Mouse (Mus musculus): ENCODE measurements at regions not wholly inside any gene's neighbourhood (a gene's known extent, or its start where the extent isn't known, plus 50 kb on each side); places are given as distances from the start of the nearest gene placed in this dataset.
"Not testable (repeated sequence)": the region's sequence is repeated elsewhere in the genome, so short reads cannot be mapped to it uniquely, and the experiment has no call there.

DNA sequence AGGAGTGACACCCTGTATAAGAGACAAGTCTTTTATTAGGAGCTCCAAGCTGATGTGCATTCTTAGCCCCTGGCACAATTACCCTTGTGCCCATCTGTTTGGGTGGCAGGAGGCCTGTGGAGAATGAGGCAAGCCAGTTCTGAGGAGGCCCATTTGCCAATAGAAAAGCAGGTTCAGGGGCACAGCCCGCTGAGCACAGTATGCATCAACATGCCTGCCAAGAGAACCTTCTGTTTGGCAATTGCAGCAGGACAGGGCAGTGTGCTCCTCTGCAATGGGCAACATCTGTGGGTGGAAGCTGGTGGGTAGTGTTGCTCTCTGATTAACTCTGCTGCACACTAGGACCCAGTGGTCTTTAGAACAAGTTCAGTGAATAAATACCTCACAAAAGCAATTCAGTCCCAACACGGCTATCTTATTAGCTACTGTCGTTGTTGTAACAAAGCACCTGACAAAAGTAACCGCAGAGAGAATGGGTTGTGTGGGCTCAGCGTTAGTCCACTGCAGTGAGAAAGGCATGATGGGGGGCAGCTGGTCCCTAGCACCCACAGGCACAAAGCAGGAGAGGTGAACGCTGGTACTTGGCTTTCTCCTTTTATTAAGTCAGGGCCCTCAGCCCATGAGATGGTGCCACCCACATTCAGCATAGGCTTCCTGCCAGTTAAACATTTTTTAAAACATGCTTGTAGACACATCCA, 187.3 kb upstream of the Tas2r119 start:
- DNase-seq = peak; percentile 93 to 96

DNA sequence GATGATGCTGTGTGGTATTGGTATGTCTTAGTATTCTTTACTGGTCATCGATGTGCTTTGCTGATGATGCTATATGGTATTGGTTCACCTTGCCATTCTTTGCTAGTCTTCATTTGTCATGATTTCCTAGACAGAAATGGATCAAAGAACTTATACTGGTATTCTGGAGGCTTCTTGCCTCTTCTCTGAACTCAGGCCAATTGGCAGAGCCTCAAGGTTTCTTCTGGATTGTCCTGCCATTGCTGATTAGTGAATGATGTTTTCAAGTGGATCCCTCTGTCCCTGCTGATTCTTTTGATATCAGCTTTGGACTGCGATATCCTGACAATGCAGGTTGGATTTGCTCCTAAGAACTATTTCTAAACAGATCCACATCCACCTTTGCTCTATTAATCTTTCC, 179.1 kb upstream of the Tas2r119 start:
- DNase-seq = no peak

DNA sequence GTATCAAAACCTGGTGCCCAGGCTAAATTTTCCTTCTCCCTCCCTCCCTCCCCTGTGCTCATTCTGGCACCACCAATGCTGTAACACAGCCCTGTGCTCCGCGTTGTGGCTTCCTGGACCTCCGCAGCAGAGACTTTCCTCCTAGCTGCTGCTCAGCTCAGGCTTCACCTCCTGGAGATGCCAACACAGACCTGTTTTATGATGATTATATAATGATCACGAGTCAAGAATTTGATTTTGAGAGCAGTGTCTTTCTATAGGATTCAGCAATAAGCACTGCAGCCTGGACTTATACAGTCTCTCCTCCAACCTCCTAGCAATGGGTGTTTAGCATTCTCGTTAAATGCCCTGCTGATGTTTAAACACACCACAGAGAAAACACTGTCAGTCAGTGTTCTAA, 177.5 kb upstream of the Tas2r119 start:
- DNase-seq = peak in 1 of 2 experiments; percentile 38

- peak; percentile 46 to 48 for DNase-seq
These were observed 174.1 kb upstream of the Tas2r119 start for GRCm38 (mm10) chr15:32002950-32003422.

DNA sequence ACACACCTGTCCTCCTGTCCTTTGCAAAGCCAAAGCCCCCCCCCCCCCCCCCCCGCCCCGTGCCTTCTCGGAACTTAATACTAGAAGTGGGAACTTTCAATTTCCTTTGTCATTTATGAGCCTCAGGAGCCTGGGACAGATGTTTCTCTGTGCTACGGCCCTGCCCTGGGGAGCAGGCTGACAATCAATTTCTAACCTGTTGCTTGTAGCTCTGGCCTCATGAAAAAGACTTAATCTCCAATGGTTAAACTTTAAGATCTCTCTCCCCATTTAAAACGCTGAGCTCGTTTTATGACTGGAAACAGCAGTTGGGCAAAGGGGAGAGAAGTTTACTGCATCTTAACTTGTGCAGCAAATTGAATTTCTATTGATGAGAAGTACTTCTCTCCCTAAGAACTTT, 173.6 kb upstream of the Tas2r119 start:
- DNase-seq = no peak

DNA sequence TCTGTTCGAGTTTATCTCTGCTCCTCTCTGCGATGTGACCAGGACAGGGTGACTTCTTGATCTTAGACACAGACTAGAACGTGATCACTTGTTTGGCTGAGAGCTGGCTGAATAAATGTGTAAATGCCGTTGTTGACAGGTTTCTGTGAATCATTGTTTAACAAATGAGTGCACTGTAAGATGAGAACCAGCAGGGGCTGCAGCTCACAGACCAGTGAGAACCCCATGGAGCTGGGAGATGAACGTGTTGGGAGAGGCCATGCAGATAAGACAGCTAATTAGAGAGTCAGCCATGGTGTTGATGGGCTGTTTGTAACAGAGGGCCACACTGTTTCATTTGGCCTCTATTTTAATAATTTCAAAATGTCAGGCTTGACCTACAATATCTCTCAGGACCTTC, 171.1 kb upstream of the Tas2r119 start:
- DNase-seq = no peak

GRCm38 (mm10) chr15:32009818-32010217, 167.3 kb upstream of the Tas2r119 start:
- no peak for DNase-seq

GRCm38 (mm10) chr15:32012044-32012443, 165.0 kb upstream of the Tas2r119 start:
- DNase-seq = peak; percentile 34 to 63

- no peak for DNase-seq
These were observed 164.3 kb upstream of the Tas2r119 start for GRCm38 (mm10) chr15:32012838-32013237.

DNA sequence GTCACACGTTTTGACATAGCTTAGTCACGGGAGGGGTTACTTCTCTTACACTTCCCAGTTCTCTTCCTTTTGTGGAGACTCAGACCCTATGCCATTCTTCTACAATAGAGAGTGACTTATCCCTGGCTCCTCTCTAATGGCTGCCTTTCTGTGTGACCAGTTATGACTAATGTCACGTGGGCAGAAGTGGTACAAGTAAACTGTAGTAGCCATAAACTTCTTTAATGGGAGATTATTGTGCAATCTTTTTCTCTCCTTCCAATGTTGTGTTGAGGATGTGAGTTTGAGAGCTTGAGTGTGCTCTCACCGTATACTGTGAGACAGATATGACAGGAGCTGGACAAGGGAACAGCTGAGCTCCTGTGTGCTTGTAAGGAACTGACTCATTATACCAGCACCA, 161.9 kb upstream of the Tas2r119 start:
- DNase-seq = no peak

- DNase-seq = no peak
These were observed 156.6 kb upstream of the Tas2r119 start for GRCm38 (mm10) chr15:32020323-32021008.

- DNase-seq = no peak
These were observed 156.0 kb upstream of the Tas2r119 start for GRCm38 (mm10) chr15:32021009-32021602.

- DNase-seq = no peak
These were observed 143.0 kb upstream of the Tas2r119 start for GRCm38 (mm10) chr15:32034091-32034490.

GRCm38 (mm10) chr15:32034790-32035189, 142.3 kb upstream of the Tas2r119 start:
- DNase-seq = peak in 1 of 2 experiments; percentile 18

- DNase-seq = peak; percentile 82 to 85
These were observed 135.3 kb upstream of the Tas2r119 start for GRCm38 (mm10) chr15:32041764-32042163.

DNA sequence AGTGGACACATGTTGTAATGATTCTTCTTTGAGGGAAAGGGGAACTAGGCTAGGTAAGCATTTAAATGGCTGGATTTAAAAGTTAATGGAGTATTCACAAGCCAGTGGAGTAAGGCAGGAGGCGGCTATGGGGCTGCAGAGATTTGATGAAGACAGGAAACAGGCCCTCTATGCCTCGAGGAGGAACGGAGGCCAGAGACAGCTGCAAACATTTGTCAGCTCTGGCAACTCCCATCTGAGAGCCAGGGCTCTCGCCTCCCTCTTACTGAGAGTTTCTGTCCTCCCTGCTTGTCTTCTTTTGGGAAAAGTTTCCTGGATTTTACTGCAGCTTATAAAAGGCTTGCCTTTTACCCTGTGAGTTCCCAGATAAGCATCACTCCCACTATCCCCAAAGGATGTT, 134.9 kb upstream of the Tas2r119 start:
- DNase-seq = peak in 1 of 2 experiments; percentile 16

- no peak for DNase-seq
These were observed 134.5 kb upstream of the Tas2r119 start for GRCm38 (mm10) chr15:32042589-32042988.

GRCm38 (mm10) chr15:32043207-32043606, 133.9 kb upstream of the Tas2r119 start:
- DNase-seq = no peak

GRCm38 (mm10) chr15:32043670-32044069, 133.4 kb upstream of the Tas2r119 start:
- not testable (repeated sequence) for DNase-seq

DNA sequence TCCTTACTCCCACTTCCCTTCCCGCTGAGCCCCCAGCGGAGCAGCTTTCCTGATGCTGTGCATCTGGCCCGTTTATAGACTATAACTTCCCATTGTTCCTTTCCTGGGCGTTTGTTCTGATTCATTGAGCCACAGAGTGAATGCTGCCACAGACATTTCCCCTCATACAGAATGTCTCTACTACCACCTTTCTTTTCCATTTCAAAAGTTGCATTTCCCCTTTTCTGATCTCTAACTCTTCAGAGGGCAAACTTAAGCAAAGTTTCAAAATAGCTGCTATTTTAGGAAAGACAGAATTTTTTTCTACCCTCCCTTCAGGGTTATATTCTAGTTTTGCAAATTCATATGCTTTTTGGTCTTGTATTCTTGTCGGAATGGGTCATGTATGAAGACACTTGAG, 128.3 kb upstream of the Tas2r119 start:
- no peak for DNase-seq

GRCm38 (mm10) chr15:32061573-32061972, 115.5 kb upstream of the Tas2r119 start:
- no peak for DNase-seq

DNA sequence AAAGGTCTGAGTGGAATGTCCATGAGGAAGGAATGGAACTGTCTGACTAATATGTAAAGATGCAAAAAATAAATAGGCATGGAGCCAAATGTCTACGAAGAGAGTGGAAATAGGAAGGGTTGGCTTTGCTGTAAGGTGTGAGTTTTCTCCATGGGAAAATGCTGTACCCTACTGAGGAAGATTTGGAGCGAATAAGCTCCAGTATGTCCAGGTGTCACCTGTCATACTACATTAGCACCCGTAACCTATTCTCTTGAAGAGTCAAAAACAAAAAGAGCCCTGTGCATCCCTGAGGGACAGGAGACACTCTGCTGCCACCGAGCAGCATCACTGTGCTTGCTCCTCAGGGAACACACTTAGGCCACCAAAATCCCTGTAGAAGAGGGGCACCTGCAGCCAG, 95.0 kb upstream of the Tas2r119 start:
- peak; percentile 18 to 19 for DNase-seq

GRCm38 (mm10) chr15:32093889-32094288, 83.2 kb upstream of the Tas2r119 start:
- no peak for DNase-seq

- no peak for DNase-seq
These were observed 81.5 kb upstream of the Tas2r119 start for GRCm38 (mm10) chr15:32095554-32095953.

Data from cerebellum, postnatal 25 days (tissue).